Mouse (Mus musculus): ENCODE data around the gene Utrn. TPM values are rescaled to one million over a fixed set of nuclear protein-coding genes. Genes with fewer than 3 reads are reported as not detected.

Gene Utrn
- polyA plus RNA-seq, 1 experiment from 2014 or later, result 23.6 TPM

DNA sequence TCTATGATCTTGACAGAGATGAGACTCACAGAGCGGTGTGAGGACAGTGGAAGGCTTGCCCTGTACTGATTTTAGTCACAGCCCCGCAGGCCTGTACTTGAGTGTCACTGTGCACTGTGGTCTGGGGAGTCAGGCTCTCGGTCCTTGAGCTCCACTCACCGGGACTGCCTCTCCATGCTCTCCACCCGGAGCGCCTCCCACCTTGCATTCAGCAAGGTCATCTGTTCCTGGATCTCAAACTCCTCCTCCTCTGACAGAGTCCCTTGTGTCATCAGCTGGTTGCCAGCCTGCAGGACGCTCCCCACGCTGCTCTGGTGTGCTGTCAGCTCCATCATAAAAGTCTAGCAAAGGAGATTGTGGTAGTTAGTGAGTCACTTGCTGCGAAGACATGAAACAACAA lies 131.2 kb downstream of the Utrn start:
- Histone ChIP-seq H3K27me3 (no peaks in the 10 kb centered on the region), H3K4me3 (replicated peaks) (no peak overlapping the region), H3K27ac (no peak overlapping the region), H3K4me1 (replicated peaks) (0 out of 2 replicates have a peak, but pooled peaks cover 3% of the 10 kb centered on the region), H3K9ac (replicated peaks) (no peak overlapping the region), H3K36me3 (peaks cover 14% of the 10 kb centered on the region), H3K9me3 (0 out of 2 replicates have a peak, but pooled peaks cover 3% of the 10 kb centered on the region), H3K4me2 (replicated peaks) (no peak overlapping the region)
- WGBS, result 84% methylated on average over 9 of the region's 9 CpGs
- no peak for ATAC-seq

DNA sequence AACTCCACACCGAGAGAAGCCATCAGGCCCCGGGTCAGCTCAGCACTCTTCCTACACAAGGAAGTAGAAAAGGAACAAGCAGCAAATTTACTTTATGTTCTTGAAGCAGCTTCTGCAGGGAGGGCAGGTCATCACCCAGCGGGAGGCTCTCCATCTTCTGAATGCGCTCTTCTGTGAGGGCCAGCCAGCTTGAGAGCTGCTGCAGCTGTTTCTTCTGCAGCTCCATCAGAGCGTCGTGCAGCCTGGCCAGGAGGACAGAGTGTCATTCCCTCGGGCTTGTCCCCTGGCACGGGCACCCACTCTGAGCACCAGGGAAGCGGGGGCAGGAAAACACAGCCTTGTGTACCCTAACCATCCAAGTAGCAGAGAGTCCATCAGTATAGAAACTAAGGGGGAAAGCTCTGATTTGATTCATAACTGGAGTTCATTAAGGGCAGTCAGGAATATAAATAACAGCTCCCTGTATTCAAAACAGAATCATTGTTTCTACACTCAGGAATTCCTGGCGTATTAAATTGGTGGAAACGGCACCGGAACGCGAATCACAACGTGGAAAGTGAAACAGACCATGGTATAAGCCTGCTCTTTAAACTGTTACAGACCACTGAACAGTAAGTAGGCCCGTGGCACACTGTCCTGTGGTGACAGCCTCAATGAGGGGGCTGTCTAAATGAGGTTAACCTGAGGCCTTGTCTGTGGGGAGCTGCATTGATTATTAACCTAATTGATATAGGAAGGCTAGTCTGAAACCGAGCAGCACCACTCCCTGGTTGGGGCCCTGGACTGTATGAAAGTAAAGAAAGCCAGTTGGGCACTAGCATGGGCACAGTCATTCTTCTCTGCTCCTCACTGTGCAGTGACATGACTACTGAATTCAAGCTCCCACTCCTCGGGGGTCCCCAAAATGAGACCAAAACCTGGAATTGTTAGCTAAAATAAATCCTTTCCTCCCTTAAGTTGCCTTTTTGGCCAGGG lies 132.0 kb downstream of the Utrn start:
- H3K4me3 ChIP-seq (replicated peaks), result no peak overlapping the region
- peaks cover 14% of the 10 kb centered on the region for H3K36me3 ChIP-seq
- H3K27me3 ChIP-seq, result no peaks in the 10 kb centered on the region
- no peak overlapping the region for H3K27ac ChIP-seq
- no peak overlapping the region for H3K4me2 ChIP-seq (replicated peaks)
- H3K9me3 ChIP-seq, result 0 out of 2 replicates have a peak, but pooled peaks cover 3% of the 10 kb centered on the region
- no peak for ATAC-seq
- H3K9ac ChIP-seq (replicated peaks), result no peak overlapping the region
- WGBS, result 73% methylated on average over 18 of the region's 18 CpGs
- H3K4me1 ChIP-seq (replicated peaks), result 0 out of 2 replicates have a peak, but pooled peaks cover 3% of the 10 kb centered on the region

DNA sequence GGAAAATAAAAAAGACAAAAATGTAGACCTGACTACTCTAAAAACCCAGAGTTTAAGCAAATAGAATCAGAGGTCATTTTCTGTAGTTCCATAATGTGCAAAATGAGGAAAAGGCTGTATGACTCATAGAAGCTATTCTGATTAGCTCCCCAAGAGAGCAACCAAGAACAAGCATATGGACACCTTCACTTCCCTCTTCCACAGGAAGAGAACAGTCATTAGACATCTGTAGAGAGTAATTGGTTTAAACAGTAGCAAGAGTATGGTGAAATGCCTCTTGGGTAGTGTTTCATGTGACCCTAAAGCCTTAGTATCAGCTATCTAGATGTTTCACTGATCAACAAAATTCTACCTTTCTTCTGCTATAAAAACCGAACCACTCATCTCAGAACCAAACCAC lies 133.5 kb downstream of the Utrn start:
- no peak overlapping the region for H3K9ac ChIP-seq (replicated peaks)
- WGBS, result 96% methylated on average over 1 of the region's 1 CpGs
- H3K4me1 ChIP-seq (replicated peaks), result 0 out of 2 replicates have a peak, but pooled peaks cover 3% of the 10 kb centered on the region
- 0 out of 2 replicates have a peak, but pooled peaks cover 3% of the 10 kb centered on the region for H3K9me3 ChIP-seq
- H3K27ac ChIP-seq, result no peak overlapping the region
- H3K27me3 ChIP-seq, result no peaks in the 10 kb centered on the region
- peaks cover 14% of the 10 kb centered on the region for H3K36me3 ChIP-seq
- ATAC-seq, result no peak
- no peak overlapping the region for H3K4me3 ChIP-seq (replicated peaks)
- no peak overlapping the region for H3K4me2 ChIP-seq (replicated peaks)

DNA sequence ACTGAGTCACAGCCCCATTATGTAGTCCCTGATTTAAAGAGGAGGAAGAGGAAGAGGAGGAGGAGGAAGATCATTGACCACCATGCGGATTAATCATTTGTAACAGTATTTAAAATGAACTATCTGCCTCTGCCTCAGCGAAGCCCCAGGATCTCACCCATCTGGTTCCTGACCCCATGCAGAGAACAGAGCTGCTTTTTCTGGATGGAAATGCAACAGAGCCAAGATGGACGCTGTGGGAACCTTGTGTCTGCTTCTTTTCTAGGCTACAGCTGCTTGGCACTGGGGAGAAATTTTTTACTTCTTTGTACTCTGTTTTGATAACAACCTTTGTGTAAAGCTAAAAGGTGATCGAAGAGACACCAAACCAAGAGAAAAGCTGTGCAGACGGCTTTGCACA lies 137.7 kb downstream of the Utrn start:
- Histone ChIP-seq H3K27me3 (no peaks in the 10 kb centered on the region), H3K27ac (no peak overlapping the region), H3K4me2 (replicated peaks) (no peak overlapping the region), H3K36me3 (peaks cover 14% of the 10 kb centered on the region), H3K4me1 (replicated peaks) (peaks cover 4% of the 10 kb centered on the region), H3K9ac (replicated peaks) (no peak overlapping the region), H3K4me3 (replicated peaks) (no peak overlapping the region), H3K9me3 (0 out of 2 replicates have a peak, but pooled peaks cover 3% of the 10 kb centered on the region)
- ATAC-seq, result no peak
- 77% methylated on average over 5 of the region's 5 CpGs for WGBS

DNA sequence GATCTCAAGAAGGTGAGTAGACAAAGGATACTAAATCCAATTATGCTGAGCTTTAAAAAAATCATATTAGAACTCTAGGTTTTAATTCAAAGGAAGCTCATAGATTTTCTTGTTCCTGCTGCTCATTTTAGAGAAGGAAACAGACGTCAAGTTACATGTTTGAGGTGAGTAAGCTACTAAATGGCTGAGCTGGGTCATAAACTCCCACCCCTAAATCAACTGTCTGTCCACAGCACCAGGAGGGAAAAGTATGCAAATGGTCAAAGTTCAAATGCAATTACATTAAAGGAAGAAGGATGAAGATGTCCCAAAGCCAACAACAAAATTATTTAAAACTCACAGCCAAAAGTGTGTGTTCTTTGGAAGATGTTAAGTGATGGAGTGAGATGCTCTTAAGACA lies 139.5 kb downstream of the Utrn start:
- 88% methylated on average over 1 of the region's 1 CpGs for WGBS
- 0 out of 2 replicates have a peak, but pooled peaks cover 3% of the 10 kb centered on the region for H3K9me3 ChIP-seq
- no peak overlapping the region for H3K4me2 ChIP-seq (replicated peaks)
- no peak for ATAC-seq
- H3K4me3 ChIP-seq (replicated peaks), result no peak overlapping the region
- H3K4me1 ChIP-seq (replicated peaks), result peaks cover 22% of the 10 kb centered on the region
- no peaks in the 10 kb centered on the region for H3K27me3 ChIP-seq
- no peak overlapping the region for H3K9ac ChIP-seq (replicated peaks)
- no peak overlapping the region for H3K27ac ChIP-seq
- H3K36me3 ChIP-seq, result peaks cover 9% of the 10 kb centered on the region

DNA sequence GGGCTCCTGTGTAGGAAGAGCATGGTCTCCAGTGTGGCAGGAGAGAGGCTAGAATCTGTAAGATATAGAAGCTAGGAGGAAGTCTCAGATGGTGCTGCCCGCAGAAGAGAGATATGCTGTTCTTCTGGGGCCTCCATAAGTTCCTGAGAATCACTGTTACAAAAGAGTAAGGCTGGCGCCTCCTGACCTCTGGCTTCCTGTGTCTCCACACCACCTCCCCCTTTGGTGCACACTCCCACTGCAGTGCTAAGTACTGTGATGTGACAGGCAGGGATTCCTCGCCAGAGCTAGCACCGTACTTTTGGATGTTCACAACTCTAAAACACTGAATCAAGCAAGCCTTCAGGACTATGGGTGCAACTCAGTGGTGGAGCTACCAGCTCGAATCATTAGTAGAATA lies 140.1 kb downstream of the Utrn start:
- H3K4me3 ChIP-seq (replicated peaks), result no peak overlapping the region
- no peak for ATAC-seq
- 95% methylated on average over 5 of the region's 5 CpGs for WGBS
- H3K27ac ChIP-seq, result no peak overlapping the region
- no peak overlapping the region for H3K9ac ChIP-seq (replicated peaks)
- H3K4me1 ChIP-seq (replicated peaks), result peaks cover 28% of the 10 kb centered on the region
- peaks cover 5% of the 10 kb centered on the region for H3K36me3 ChIP-seq
- H3K27me3 ChIP-seq, result no peaks in the 10 kb centered on the region
- H3K9me3 ChIP-seq, result 0 out of 2 replicates have a peak, but pooled peaks cover 3% of the 10 kb centered on the region
- no peak overlapping the region for H3K4me2 ChIP-seq (replicated peaks)

DNA sequence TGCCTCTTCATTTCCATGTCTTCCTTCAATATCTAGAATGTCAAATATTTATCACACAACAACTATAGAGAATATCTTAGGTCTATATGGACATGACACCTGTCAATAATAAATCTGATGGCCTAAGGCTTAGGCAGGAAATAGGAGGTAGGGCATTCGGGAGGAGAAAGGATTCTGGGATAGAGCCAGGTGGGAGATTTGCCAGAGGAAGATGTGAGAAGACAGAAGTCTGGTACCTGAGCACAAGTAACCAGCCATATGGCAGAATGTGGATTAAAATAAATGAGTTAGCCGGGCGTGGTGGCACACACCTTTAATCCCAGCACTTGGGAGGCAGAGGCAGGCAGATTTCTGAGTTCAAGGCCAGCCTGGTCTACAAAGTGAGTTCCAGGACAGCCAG lies 141.3 kb downstream of the Utrn start:
- no peak for ATAC-seq
- Histone ChIP-seq H3K4me2 (replicated peaks) (no peak overlapping the region), H3K27ac (no peak overlapping the region), H3K9ac (replicated peaks) (no peak overlapping the region), H3K27me3 (no peaks in the 10 kb centered on the region), H3K36me3 (no peaks in the 10 kb centered on the region), H3K4me3 (replicated peaks) (no peak overlapping the region), H3K4me1 (replicated peaks) (peaks cover 31% of the 10 kb centered on the region), H3K9me3 (no peaks in the 10 kb centered on the region)
- 95% methylated on average over 3 of the region's 3 CpGs for WGBS

DNA sequence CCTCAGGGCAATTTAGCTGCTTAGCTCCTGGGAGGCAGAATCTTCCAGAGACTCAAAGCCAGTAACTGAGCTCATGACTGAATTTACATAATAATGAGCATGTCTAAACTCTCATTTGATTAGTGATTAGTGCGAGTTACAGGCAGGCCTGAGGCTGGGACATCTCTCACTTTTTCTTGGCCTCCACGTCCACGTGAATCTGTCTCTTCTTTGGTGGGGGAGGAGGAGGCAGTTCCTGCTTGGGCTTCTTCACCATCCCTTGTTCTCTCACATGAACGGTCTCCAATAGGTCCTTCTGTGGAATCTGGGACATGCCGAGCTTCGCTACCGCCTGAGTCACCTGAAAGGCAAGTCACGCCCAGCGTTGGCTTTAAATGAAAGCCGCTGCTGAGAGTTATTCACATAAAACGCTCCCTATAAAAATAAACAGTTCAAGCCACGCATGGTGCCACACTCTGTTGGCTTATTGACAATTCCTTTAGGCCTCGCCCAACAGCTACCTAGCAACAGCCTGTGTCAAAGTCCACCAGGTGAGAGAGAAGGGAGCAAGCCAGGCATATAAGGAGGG lies 143.0 kb downstream of the Utrn start:
- H3K9ac ChIP-seq (replicated peaks), result no peak overlapping the region
- H3K4me3 ChIP-seq (replicated peaks), result no peak overlapping the region
- no peaks in the 10 kb centered on the region for H3K9me3 ChIP-seq
- H3K27ac ChIP-seq, result peak overlapping the region; percentile 19; the same call in 1 of the 2 replicates
- peaks cover 31% of the 10 kb centered on the region for H3K4me1 ChIP-seq (replicated peaks)
- H3K4me2 ChIP-seq (replicated peaks), result no peak overlapping the region
- WGBS, result 38% methylated on average over 13 of the region's 13 CpGs
- H3K27me3 ChIP-seq, result no peaks in the 10 kb centered on the region
- no peaks in the 10 kb centered on the region for H3K36me3 ChIP-seq
- peak; percentile 61 for ATAC-seq

DNA sequence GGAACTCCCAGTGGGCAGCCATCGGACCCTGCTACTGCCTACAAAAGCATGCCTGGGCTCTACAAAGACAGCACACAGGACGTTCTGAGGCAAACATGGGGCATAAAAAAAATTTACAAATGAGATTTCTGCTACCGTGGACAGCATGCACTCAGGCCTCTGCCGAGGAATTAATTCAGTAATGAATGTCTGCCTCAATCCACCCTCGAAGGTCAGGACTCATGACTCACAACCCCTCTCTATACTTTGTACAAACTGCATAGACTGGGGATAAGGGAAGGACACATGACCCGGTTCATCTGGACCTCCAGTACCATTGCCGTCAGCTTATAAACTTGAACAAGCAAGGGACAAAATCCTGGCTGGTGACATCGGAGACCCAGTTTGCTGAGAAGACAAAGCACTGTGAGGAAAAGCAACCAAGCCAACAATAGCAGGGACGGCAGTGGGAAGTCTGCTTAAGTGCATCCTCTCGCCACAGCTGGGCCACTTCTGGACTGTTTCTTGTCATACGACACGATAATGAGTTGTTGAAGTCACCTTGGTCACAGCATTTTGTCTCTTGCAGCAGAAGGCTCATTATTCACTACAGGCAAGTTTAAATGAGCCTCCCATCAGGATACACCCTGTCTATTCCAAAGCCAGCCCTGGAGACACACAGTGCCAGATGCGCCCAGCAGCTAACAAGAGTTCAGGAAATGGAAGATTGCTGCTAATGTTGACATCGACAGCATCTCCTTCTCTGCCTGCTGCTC lies 144.7 kb downstream of the Utrn start:
- H3K4me1 ChIP-seq (replicated peaks), result peaks cover 31% of the 10 kb centered on the region
- no peak overlapping the region for H3K9ac ChIP-seq (replicated peaks)
- peak; percentile 81 for ATAC-seq
- H3K4me3 ChIP-seq (replicated peaks), result no peak overlapping the region
- peak overlapping the region; percentile 70 for H3K27ac ChIP-seq
- H3K27me3 ChIP-seq, result no peaks in the 10 kb centered on the region
- 55% methylated on average over 14 of the region's 14 CpGs for WGBS
- H3K9me3 ChIP-seq, result no peaks in the 10 kb centered on the region
- no peaks in the 10 kb centered on the region for H3K36me3 ChIP-seq
- H3K4me2 ChIP-seq (replicated peaks), result no peak overlapping the region

DNA sequence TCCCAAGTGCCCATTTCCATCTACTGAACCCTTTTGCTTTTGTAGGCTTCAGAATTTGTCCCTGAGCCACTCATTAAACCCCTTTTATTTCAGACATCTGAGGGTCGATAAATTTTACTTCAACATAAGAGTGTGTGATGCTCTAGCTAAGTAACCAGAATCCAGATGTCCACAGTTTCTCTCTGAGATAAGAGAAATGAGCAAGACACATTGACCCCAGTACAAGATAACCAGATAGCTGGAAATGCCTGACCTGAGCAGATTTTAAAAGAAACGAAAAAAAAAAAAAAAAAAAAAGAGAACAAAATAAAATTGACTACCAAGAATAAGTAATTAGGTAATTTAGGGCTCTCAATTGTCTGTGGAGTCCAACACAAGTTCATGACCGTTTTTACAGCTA lies 145.9 kb downstream of the Utrn start:
- no peaks in the 10 kb centered on the region for H3K9me3 ChIP-seq
- no peak overlapping the region for H3K27ac ChIP-seq
- ATAC-seq, result no peak
- 74% methylated on average over 3 of the region's 3 CpGs for WGBS
- H3K36me3 ChIP-seq, result no peaks in the 10 kb centered on the region
- no peak overlapping the region for H3K4me2 ChIP-seq (replicated peaks)
- no peak overlapping the region for H3K9ac ChIP-seq (replicated peaks)
- H3K4me3 ChIP-seq (replicated peaks), result no peak overlapping the region
- H3K4me1 ChIP-seq (replicated peaks), result peaks cover 31% of the 10 kb centered on the region
- no peaks in the 10 kb centered on the region for H3K27me3 ChIP-seq

DNA sequence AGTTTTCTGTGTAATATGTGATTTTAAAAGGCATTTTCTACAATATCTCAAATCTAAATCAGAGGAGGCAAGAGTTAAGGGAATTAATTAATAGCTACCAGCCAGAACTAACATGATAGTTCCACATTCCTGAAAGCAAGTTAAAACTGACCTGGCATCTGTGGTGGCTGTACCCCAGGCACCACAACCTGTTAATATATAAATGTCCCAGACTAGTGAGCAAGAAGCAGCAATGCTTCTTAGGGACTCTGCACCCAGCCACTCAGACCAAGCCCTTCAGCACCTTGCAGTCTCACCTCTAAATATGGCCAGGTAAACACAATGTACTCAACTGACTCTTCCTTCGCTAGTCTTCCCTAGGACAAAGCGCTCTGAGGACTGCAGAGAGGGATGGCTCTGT lies 147.1 kb downstream of the Utrn start:
- Histone ChIP-seq H3K4me1 (replicated peaks) (peaks cover 31% of the 10 kb centered on the region), H3K27me3 (no peaks in the 10 kb centered on the region), H3K4me3 (replicated peaks) (no peak overlapping the region), H3K9ac (replicated peaks) (no peak overlapping the region), H3K9me3 (no peaks in the 10 kb centered on the region), H3K36me3 (no peaks in the 10 kb centered on the region), H3K27ac (no peak overlapping the region), H3K4me2 (replicated peaks) (no peak overlapping the region)
- ATAC-seq, result no peak
- 89% methylated on average over 2 of the region's 2 CpGs for WGBS

DNA sequence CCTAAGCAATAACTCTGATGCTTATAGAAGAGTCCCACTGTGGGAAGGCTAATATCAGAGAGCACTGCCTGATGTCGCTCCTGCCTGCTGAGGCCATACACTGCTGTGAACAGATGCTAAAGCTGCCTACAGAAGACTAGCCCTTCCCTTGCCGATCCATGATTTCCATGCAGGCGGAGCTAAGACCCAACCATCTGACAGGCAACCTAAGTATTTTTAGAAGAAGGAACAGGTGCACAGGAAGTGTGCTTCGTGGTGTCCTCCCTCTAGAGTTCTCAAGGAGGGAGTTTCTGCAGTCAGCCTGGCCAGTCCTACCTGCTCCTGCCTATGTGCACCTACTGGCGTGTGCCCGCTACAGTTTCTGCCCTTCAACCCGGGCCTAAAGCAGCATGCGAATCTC lies 150.8 kb downstream of the Utrn start:
- Histone ChIP-seq H3K4me2 (replicated peaks) (no peak overlapping the region), H3K27ac (no peak overlapping the region), H3K36me3 (no peaks in the 10 kb centered on the region), H3K4me3 (replicated peaks) (no peak overlapping the region), H3K9ac (replicated peaks) (no peak overlapping the region), H3K4me1 (replicated peaks) (no peaks in the 10 kb centered on the region), H3K27me3 (no peaks in the 10 kb centered on the region), H3K9me3 (no peaks in the 10 kb centered on the region)
- ATAC-seq, result no peak
- WGBS, result 94% methylated on average over 8 of the region's 8 CpGs

All from midbrain, embryonic 13.5 days (tissue).